Mouse (Mus musculus) spleen, adult 2 months (tissue): ENCODE measurements around the gene Rbm12.

ENCODE experiments used
- CTCF ChIP-seq: fragments of 200-500 bp; IDR thresholded peaks from 2 replicates; pipeline ENCODE4 v1.5.1; 2011; ENCODE audit warnings: mild to moderate bottlenecking, inconsistent platforms; ENCODE audit not compliant: insufficient read depth, insufficient read length, insufficient replicate concordance; ENCODE audit errors: extremely low read depth
- POLR2A ChIP-seq: fragments of 200-500 bp; IDR thresholded peaks from 2 replicates; pipeline ENCODE4 v1.6.1; 2011; ENCODE audit warnings: low read depth, low read length, inconsistent platforms

DNA sequence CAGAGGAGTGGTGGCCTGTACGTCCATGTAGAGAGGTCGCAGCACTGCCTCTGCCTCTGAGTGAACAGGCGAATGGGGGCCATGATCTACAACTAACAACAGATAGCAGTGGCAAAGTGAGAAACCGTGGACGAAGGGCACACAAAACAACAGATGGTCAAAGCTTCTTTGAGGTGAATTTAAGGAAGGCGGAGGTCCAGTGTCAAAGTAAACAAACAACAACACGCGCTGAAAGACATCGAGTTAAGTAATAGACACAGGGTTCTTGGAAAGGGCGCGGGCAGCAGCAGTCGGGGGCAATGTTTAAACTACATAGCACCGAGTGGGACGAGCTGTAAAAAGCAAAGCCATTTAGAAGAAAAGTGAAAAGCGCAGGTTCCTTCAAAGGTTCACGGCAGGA is 31.6 kb upstream of the Rbm12 start:
- TF ChIP-seq POLR2A (no peak), CTCF (no peak)
